Mouse (Mus musculus) thymus, adult 2 months (tissue): ENCODE data around the gene Atg9b.

Source experiments
- CTCF ChIP-seq: fragments of 200-500 bp; IDR thresholded peaks from 2 replicates; pipeline ENCODE4 v1.5.1; 2012; ENCODE audit warnings: mild to moderate bottlenecking, control low read depth, low read length, moderate library complexity, borderline replicate concordance; ENCODE audit not compliant: control insufficient read depth, poor library complexity, insufficient read depth; ENCODE audit errors: extremely low read depth
- POLR2A ChIP-seq: fragments of 200-500 bp; IDR thresholded peaks from 2 replicates; pipeline ENCODE4 v1.6.1; 2012; ENCODE audit warnings: mild to moderate bottlenecking, low read length, control low read depth, moderate library complexity; ENCODE audit not compliant: control insufficient read depth, poor library complexity, insufficient read depth; ENCODE audit errors: extremely low read depth

DNA sequence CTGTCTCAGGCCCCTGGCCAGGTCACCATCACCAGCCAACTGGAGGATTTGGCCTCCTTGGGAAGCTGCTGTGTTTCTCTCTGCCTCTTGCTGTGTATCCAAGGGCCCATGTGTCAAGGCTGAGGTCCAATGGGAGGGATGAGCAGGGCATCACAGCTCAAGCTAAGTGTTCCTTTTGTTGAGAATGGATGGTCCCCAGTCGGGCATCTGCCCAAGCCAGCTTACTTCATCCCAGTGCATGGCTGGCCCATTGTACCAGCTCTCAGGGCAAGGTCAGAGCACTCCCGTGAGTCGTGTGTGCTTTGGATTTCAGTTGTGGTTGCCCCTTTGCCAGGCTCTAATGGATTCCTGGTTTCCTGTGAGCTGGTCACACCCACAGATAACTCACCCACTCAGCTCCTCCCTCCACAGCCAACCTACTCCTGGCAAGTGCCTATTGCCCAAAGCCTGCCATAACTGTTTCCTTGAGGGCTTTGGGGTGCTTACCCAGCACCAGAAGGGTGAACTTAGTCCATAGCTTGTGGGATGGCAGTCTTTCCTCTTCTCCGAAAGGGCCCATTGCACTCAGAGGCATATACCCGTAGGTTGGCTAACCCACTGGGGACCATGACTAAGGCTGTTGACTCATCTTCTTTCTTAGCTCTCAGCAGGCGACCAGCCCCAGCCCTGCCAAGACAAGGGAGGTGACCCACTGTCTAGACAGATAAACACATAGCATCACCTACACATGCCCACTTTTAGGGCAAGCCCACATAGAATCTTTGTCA is 12.8 kb upstream of the Atg9b start:
- TF ChIP-seq CTCF = no peak
- no peak for TF ChIP-seq POLR2A
